Mouse (Mus musculus) right cerebral cortex, adult 18-20 months (tissue): Measurements from ENCODE around the gene 3300002I08Rik.
"Not testable (repeated sequence)": the region's sequence is repeated elsewhere in the genome, so short reads cannot be mapped to it uniquely, and the experiment has no call there.

Experiments
- DNase-seq: peaks from one replicate; pipeline ENCODE4 v3.0.0; 2022; ENCODE audit warnings: mixed read lengths

Gene 3300002I08Rik

GRCm38 (mm10) chr2:150362113-150362877 lies at the start of gene 3300002I08Rik:
TSS of gene 3300002I08Rik (minus strand) at chr2:150362765.
- DNase-seq = peak; percentile 91

GRCm38 (mm10) chr2:150412146-150412545 lies 49.6 kb upstream of the 3300002I08Rik start:
- not testable (repeated sequence) for DNase-seq

GRCm38 (mm10) chr2:150390198-150390597 lies 27.6 kb upstream of the 3300002I08Rik start:
- no peak for DNase-seq

- DNase-seq = not testable (repeated sequence)
These were observed 23.1 kb upstream of the 3300002I08Rik start for GRCm38 (mm10) chr2:150385553-150386106.

GRCm38 (mm10) chr2:150362878-150363229 lies 289 bp upstream of the 3300002I08Rik start:
- DNase-seq = no peak

- DNase-seq = not testable (repeated sequence)
These were observed 5.4 kb downstream of the 3300002I08Rik start for GRCm38 (mm10) chr2:150357136-150357535.

GRCm38 (mm10) chr2:150323402-150323801 lies 39.2 kb downstream of the 3300002I08Rik start, which contains the start of gene Gm10130:
TSS of gene Gm10130 (plus strand) at chr2:150323702.
- DNase-seq = no peak

GRCm38 (mm10) chr2:150318973-150319372 lies 43.6 kb downstream of the 3300002I08Rik start:
- DNase-seq = no peak

- DNase-seq = no peak
These were observed 46.4 kb downstream of the 3300002I08Rik start for GRCm38 (mm10) chr2:150316140-150316539.

- DNase-seq = peak; percentile 91
These were observed 51.3 kb downstream of the 3300002I08Rik start for GRCm38 (mm10) chr2:150310952-150311884.

GRCm38 (mm10) chr2:150307183-150307773 lies 55.3 kb downstream of the 3300002I08Rik start:
- no peak for DNase-seq

- DNase-seq = no peak
These were observed 63.5 kb downstream of the 3300002I08Rik start for GRCm38 (mm10) chr2:150299096-150299495.

- no peak for DNase-seq
These were observed 68.9 kb downstream of the 3300002I08Rik start for GRCm38 (mm10) chr2:150293669-150294068.
